Mouse (Mus musculus): Measurements from ENCODE around the gene Sobp. TPM values are rescaled to one million over a fixed set of nuclear protein-coding genes. Genes with fewer than 3 reads are reported as not detected.

Sobp gene
- polyA plus RNA-seq, 1 experiment from 2014 or later = 3.7 TPM

DNA sequence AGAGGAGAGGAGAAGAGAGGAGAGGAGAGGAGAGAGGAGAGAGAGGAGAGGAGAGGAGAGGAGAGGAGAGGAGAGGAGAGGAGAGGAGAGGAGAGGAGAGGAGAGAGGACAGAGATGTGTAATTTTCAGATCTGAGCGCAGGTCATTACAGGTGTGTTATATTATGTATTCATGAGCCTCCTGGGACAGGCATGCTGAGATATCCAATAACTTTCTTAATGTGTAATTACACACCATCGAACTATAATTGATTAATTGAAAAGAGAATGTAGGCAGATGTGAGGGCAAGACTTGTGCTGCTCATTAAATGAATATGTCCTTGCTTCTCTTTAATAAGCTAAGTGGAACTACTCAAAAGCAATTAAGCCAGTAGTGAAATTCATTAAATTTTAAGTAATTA lies 118.9 kb downstream of the Sobp start:
- Histone ChIP-seq H3K9me3 (replicated peaks) (no peaks in the 10 kb centered on the region), H3K9ac (no peak overlapping the region), H3K4me2 (replicated peaks) (no peak overlapping the region), H3K4me1 (peaks cover 19% of the 10 kb centered on the region), H3K36me3 (no peaks in the 10 kb centered on the region), H3K27me3 (no peaks in the 10 kb centered on the region), H3K27ac (replicated peaks) (no peak overlapping the region), H3K4me3 (replicated peaks) (no peak overlapping the region)
- WGBS = 70% methylated on average over 2 of the region's 2 CpGs
- ATAC-seq (ENCODE audit: insufficient number of reproducible peaks, low FRiP score, low TSS enrichment, low read depth) = no peak

GRCm38 (mm10) chr10:43054776-43055175 lies 119.6 kb downstream of the Sobp start:
- H3K4me3 ChIP-seq (replicated peaks) = no peak overlapping the region
- H3K9me3 ChIP-seq (replicated peaks) = no peaks in the 10 kb centered on the region
- ATAC-seq (ENCODE audit: insufficient number of reproducible peaks, low FRiP score, low TSS enrichment, low read depth) = no peak
- peaks cover 19% of the 10 kb centered on the region for H3K4me1 ChIP-seq
- peak overlapping the region; percentile 58; the same call in 1 of the 2 replicates for H3K27ac ChIP-seq (replicated peaks)
- no peak overlapping the region for H3K4me2 ChIP-seq (replicated peaks)
- no peaks in the 10 kb centered on the region for H3K36me3 ChIP-seq
- 57% methylated on average over 8 of the region's 8 CpGs for WGBS
- no peaks in the 10 kb centered on the region for H3K27me3 ChIP-seq
- no peak overlapping the region for H3K9ac ChIP-seq

DNA sequence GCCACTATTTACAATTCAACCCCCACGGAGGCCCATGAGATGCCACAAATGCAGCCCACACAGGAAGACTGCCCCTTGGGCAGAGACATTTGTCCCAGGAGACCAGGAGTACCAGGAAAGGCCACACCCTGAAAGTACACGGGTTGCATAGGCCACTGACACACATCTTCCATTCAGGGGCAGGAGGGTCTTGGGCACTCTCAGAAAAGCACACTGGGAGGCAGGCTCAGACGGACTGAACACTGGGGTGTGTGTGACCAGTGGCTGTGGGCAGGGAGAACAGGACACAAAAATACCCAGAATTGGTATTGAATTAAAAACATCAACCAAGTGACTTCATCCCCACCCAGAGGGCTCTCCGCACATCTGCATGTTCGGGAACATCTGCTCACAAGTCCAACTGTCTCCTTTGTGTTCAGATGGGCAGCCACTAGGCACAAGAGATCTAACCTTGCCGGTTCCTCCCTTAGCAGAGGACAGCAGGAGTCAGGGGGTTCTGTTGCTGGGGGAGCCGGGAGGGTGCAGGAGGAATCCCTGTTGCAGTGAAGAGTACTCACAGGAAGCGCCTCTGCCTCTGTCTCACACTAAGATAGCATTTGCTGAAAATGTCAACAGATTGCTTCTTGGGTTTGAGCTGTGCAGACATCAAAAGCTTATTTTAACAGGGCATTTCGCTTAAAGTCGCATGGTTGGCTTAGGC lies 120.3 kb downstream of the Sobp start:
- no peak overlapping the region for H3K9ac ChIP-seq
- peak overlapping the region; percentile 58; the same call in 1 of the 2 replicates for H3K27ac ChIP-seq (replicated peaks)
- no peaks in the 10 kb centered on the region for H3K9me3 ChIP-seq (replicated peaks)

GRCm38 (mm10) chr10:43052462-43052861 lies 121.9 kb downstream of the Sobp start:
- WGBS = 53% methylated on average over 5 of the region's 5 CpGs
- Histone ChIP-seq H3K9me3 (replicated peaks) (no peaks in the 10 kb centered on the region), H3K27me3 (no peaks in the 10 kb centered on the region), H3K27ac (replicated peaks) (no peak overlapping the region), H3K4me2 (replicated peaks) (no peak overlapping the region), H3K4me1 (peaks cover 19% of the 10 kb centered on the region), H3K4me3 (replicated peaks) (no peak overlapping the region), H3K9ac (no peak overlapping the region), H3K36me3 (no peaks in the 10 kb centered on the region)
- ATAC-seq (ENCODE audit: insufficient number of reproducible peaks, low FRiP score, low TSS enrichment, low read depth) = no peak

More for the DNA sequence above, 120.3 kb downstream of the Sobp start:
- WGBS = 45% methylated on average over 10 of the region's 10 CpGs
- ATAC-seq (ENCODE audit: insufficient number of reproducible peaks, low FRiP score, low TSS enrichment, low read depth) = peak; percentile 65
- H3K27me3 ChIP-seq = no peaks in the 10 kb centered on the region
- no peaks in the 10 kb centered on the region for H3K36me3 ChIP-seq
- peaks cover 19% of the 10 kb centered on the region for H3K4me1 ChIP-seq
- no peak overlapping the region for H3K4me3 ChIP-seq (replicated peaks)
- no peak overlapping the region for H3K4me2 ChIP-seq (replicated peaks)

GRCm38 (mm10) chr10:43047804-43048348 lies 126.5 kb downstream of the Sobp start:
- Histone ChIP-seq H3K9ac (no peak overlapping the region), H3K4me1 (peaks cover 16% of the 10 kb centered on the region), H3K27ac (replicated peaks) (no peak overlapping the region), H3K36me3 (no peaks in the 10 kb centered on the region), H3K27me3 (no peaks in the 10 kb centered on the region), H3K9me3 (replicated peaks) (no peaks in the 10 kb centered on the region), H3K4me3 (replicated peaks) (no peak overlapping the region), H3K4me2 (replicated peaks) (no peak overlapping the region)
- WGBS = 70% methylated on average over 6 of the region's 6 CpGs
- ATAC-seq (ENCODE audit: insufficient number of reproducible peaks, low FRiP score, low TSS enrichment, low read depth) = no peak

- H3K4me2 ChIP-seq (replicated peaks) = no peak overlapping the region
- no peak overlapping the region for H3K9ac ChIP-seq
- 27% methylated on average over 7 of the region's 7 CpGs for WGBS
- H3K4me1 ChIP-seq = peaks cover 22% of the 10 kb centered on the region
- peak overlapping the region; percentile 79 for H3K27ac ChIP-seq (replicated peaks)
- no peaks in the 10 kb centered on the region for H3K9me3 ChIP-seq (replicated peaks)
- no peaks in the 10 kb centered on the region for H3K27me3 ChIP-seq
- no peak overlapping the region for H3K4me3 ChIP-seq (replicated peaks)
- ATAC-seq (ENCODE audit: insufficient number of reproducible peaks, low FRiP score, low TSS enrichment, low read depth) = peak; percentile 65
- 0 out of 2 replicates have a peak, but pooled peaks cover 3% of the 10 kb centered on the region for H3K36me3 ChIP-seq
These were observed 130.8 kb downstream of the Sobp start for GRCm38 (mm10) chr10:43043351-43044209.

DNA sequence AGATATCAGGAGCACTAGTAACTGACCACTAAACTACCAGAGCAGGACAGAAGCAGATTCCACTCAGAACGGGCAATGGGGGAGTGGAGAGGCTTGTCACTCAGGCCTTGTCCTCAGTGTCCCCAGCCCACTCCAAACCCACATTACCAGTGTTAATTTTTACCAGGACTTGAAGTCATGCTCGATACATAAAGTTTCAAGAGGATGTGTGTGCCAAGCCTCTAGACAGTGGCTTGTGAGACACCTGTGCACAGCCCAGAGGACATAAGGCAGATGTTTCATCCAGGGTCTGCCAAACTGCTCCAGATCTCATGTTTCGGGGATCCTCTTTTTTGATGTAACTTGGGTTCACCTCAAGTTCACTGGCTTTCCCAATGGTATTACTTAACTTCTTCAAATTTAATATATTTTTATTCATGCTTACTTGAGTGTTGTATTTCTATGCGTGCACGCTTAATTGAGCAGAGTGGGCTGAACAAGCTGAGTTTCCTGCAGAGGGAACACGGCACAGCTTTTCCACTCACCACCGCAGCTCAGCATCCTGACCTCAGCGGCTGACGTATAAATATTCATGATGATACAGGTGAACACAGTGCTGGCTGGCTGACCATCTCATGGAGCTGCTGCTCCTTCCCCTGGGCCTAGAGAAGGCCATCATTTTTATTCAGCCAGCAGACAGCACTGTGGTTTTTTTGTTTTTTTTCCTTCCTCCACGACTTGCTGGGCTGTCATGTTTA lies 131.6 kb downstream of the Sobp start:
- no peak overlapping the region for H3K9ac ChIP-seq
- H3K4me2 ChIP-seq (replicated peaks) = no peak overlapping the region
- ATAC-seq (ENCODE audit: insufficient number of reproducible peaks, low FRiP score, low TSS enrichment, low read depth) = 0 out of 2 replicates have a peak, but pooled peaks have one; percentile 20
- H3K27ac ChIP-seq (replicated peaks) = peak overlapping the region; percentile 79; the same call in 1 of the 2 replicates
- no peaks in the 10 kb centered on the region for H3K9me3 ChIP-seq (replicated peaks)
- 0 out of 2 replicates have a peak, but pooled peaks cover 3% of the 10 kb centered on the region for H3K36me3 ChIP-seq
- 30% methylated on average over 10 of the region's 10 CpGs for WGBS
- peaks cover 22% of the 10 kb centered on the region for H3K4me1 ChIP-seq
- no peaks in the 10 kb centered on the region for H3K27me3 ChIP-seq
- no peak overlapping the region for H3K4me3 ChIP-seq (replicated peaks)

DNA sequence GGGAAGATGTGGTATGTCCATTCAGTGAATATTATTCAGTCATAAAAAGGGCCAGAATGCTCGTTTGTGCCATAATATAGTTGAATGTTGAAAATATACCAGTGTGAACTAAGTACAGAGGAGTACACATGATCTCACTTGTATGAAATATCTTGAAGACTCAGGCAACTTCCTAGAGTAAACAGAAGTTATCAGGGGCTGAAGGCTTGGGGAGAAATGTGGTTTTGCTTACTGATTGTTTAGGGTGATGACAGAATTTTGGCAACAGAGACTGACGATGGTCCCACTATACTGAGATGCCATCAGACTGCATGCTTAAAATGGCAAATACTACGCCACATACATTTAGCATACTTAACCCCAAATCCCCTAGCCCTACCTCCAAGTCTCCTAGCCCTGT lies 132.5 kb downstream of the Sobp start:
- H3K9me3 ChIP-seq (replicated peaks) = no peaks in the 10 kb centered on the region

GRCm38 (mm10) chr10:43037455-43037793 lies 136.9 kb downstream of the Sobp start:
- no peak overlapping the region for H3K27ac ChIP-seq (replicated peaks)
- H3K27me3 ChIP-seq = no peaks in the 10 kb centered on the region
- H3K4me3 ChIP-seq (replicated peaks) = no peak overlapping the region
- no peak overlapping the region for H3K9ac ChIP-seq
- no peak for ATAC-seq (ENCODE audit: insufficient number of reproducible peaks, low FRiP score, low TSS enrichment, low read depth)
- WGBS = 49% methylated on average over 7 of the region's 7 CpGs
- no peaks in the 10 kb centered on the region for H3K9me3 ChIP-seq (replicated peaks)
- H3K36me3 ChIP-seq = 0 out of 2 replicates have a peak, but pooled peaks cover 3% of the 10 kb centered on the region
- peaks cover 10% of the 10 kb centered on the region for H3K4me1 ChIP-seq
- H3K4me2 ChIP-seq (replicated peaks) = no peak overlapping the region

More for the DNA sequence above, 132.5 kb downstream of the Sobp start:
- no peak for ATAC-seq (ENCODE audit: insufficient number of reproducible peaks, low FRiP score, low TSS enrichment, low read depth)
- H3K36me3 ChIP-seq = 0 out of 2 replicates have a peak, but pooled peaks cover 3% of the 10 kb centered on the region
- no peak overlapping the region for H3K4me3 ChIP-seq (replicated peaks)
- H3K27ac ChIP-seq (replicated peaks) = no peak overlapping the region
- H3K4me2 ChIP-seq (replicated peaks) = no peak overlapping the region
- H3K9ac ChIP-seq = no peak overlapping the region
- H3K27me3 ChIP-seq = no peaks in the 10 kb centered on the region
- peaks cover 28% of the 10 kb centered on the region for H3K4me1 ChIP-seq
- WGBS = 74% methylated on average over 3 of the region's 3 CpGs

GRCm38 (mm10) chr10:43036646-43037454 lies 137.5 kb downstream of the Sobp start:
- ATAC-seq (ENCODE audit: insufficient number of reproducible peaks, low FRiP score, low TSS enrichment, low read depth) = no peak
- no peak overlapping the region for H3K27ac ChIP-seq (replicated peaks)
- H3K4me3 ChIP-seq (replicated peaks) = no peak overlapping the region
- H3K27me3 ChIP-seq = no peaks in the 10 kb centered on the region
- H3K36me3 ChIP-seq = 0 out of 2 replicates have a peak, but pooled peaks cover 3% of the 10 kb centered on the region
- H3K4me1 ChIP-seq = 0 out of 2 replicates have a peak, but pooled peaks cover 9% of the 10 kb centered on the region
- WGBS = 67% methylated on average over 21 of the region's 21 CpGs
- H3K4me2 ChIP-seq (replicated peaks) = no peak overlapping the region
- no peak overlapping the region for H3K9ac ChIP-seq
- H3K9me3 ChIP-seq (replicated peaks) = no peaks in the 10 kb centered on the region

Measured in embryonic facial prominence, embryonic 15.5 days (tissue).